Mouse (Mus musculus): ENCODE data around the gene Erlin1.
A peak's percentile ranks its signal among the peaks of the same experiment; 100 is the strongest.

Erlin1 gene

DNA sequence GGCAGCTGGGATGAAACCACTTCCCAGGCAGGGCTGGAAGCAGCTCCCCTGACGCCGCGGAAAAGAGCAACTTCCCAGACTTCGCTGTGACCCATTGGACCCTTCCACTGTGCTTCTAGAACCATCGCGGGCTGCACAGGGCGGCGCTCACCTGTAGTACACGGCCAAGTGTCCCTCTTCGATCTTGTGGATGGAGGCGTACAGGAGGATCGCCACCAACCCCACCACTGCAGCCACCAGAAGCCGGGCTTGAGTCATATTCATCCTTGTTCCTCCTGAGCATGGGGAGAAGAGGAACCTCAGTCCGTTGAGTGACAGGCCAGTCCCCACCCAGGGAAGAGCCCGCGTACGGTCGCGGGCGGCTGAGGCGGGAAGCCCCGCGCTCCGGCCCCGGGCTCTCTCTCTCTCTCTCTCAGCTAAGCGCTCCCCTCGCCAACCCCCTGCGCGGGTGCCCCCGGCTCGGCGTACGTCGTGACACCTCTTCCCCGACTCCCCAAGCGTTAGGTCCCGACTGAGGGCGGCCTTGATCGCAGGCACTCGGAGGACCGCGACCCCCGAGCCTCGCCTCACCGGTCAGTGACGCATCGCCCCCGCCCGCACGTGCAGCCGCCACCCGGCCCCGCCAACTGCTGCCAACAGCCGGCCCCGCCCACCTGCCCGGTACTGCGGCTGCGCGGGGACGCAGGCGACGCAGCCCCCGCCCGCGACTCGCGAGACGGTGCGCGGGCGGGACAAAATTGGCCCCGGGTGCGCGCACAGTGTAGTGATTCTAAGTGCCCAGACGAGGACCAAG is at the start of gene Erlin1:
Gene Erlin1, minus strand, starts transcription at position 665 of the 793 bp plus-strand sequence.
- peak; percentile 92 for DNase-seq

DNA sequence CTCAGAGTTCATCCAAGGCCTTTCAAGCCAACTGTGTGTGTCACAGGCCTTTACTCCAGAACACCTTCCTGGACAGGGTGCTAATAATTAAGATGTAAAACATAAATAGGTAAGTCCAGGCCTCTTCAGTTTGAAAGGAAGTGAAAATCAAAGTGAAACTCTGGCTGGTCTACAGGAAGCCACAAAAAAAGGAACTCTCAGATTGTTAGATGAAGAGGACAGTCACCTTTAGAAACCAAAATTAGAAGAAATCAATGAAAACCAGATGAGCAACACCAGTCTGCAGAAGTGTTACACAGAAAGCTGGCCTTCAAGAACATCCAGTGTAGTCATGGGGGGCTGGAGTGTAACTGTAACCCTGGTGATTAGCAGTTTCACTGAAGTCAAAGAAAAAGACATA is 48.2 kb upstream of the Erlin1 start:
- no peak for DNase-seq

DNA sequence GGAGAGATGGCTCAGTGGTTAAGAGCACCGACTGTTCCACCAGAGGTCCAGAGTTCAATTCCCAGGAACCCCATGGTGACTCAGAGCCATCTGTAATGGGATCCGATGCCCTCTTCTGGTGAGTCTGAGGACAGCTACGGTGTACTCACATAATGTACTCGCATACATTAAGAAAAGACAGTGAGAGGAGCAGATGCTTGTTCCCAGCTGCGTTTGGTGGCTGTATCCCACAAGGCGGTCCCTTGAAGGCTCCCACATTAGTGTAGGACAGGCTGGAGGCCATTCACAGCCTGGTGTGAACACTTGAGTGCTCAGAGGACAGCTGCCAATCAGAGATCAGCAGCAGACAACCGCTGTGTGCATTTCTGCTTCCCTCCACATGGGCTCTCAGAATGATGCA is 42.1 kb upstream of the Erlin1 start:
- DNase-seq: no peak

- no peak for DNase-seq
Measured at GRCm38 (mm10) chr19:44110356-44110755, 40.8 kb upstream of the Erlin1 start.

DNA sequence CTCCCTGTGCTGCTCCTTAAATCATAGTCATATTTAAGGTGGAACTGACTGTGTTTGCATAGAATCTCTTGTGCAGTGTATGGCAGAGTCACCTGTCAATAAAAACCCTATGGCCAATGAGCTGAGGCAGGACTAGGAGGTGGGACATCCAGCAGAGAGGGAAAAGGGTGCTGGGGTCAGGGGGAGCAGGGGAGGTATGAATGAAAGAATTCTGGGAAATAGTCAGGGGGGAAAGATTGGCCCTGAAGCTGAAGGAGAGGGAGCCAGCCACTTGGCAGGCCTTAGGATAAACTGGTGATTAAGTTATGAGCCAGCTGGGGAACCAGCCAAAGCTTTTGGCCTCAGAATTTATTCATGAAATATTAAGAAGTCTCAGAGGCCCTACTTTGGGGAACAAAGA is 39.4 kb upstream of the Erlin1 start:
- no peak for DNase-seq

- DNase-seq: no peak
Measured at GRCm38 (mm10) chr19:44107661-44108521, 38.3 kb upstream of the Erlin1 start.

DNA sequence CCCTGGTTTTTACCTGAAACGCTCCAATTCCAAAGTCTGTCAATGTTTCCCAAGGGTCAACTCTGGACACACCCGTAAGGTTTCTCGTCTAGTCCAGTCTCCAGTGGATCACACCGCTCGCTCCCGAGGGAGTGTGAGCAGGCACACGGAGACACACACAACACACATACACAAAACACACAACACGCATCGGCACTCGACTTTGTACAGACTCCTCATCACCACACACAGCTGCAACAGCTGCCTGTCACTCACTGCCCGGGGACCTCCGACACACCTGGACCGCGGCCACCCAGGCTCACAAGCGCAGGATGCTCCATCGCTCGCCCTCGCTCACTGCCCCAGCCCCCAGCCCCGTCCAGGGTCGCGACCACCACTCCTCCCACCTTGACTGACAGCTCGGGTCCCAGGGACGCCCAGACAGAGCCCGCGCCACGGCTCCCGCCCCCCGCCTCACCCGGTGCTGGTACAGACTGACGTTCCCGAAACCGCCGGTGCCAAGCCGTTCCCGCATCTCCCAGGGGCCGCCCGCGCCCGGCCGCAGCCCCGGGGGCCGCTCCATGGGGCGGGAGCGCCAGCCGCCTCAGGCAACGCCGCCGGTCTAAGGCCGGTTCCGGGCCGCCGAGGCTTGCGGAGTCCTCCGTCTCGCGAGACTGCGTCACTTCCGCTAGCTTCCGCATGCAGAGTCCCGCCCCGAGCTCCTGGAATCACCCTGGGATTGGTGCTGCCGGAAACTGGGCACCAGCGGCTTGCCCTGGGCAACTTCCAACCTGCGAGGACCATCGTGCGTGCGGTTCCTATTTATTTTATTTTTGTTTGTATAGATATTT is 37.5 kb upstream of the Erlin1 start, which contains the start of gene Chuk:
Gene Chuk, minus strand, starts transcription at position 650 of the 830 bp plus-strand sequence.
- DNase-seq: peak; percentile 97

GRCm38 (mm10) chr19:44104393-44104792 is 34.8 kb upstream of the Erlin1 start:
- DNase-seq: no peak

DNA sequence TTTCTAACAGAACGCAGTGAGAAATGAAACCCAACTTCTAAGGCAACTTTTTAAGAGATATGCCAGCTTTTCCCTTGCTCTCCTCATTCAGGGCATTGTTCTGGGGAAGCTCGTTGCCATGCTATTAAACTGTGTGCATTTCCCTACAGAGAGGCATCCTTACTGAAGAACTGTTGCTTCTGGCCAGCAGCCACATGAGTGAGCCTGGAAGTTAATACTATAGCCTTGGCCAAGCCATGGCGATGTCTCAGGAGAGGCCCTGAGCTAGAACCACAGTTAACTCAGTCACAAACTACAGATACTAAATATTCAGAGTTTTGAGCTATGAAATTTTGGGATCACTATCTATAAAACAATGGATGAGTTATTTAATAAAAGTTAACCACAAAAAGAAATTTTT is 33.4 kb upstream of the Erlin1 start:
- no peak for DNase-seq

DNA sequence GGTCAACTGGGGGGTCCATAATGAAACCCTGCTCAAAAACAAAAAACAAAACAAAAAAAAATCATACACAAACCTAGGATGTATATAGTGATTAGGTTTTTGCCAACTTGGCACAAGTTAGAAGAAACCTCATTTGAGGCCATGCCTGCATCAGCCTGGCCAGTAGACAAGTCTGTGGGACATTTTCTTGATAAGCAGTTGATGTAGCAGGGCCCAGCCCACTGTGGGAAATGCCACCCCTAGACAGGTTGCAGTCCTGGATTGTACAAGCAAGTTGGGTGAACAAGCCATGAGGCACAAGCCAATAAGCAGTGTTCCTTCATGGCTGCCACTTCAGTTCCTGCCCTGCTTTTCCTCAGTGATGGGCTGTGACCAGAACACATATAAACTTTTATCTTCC is 31.3 kb upstream of the Erlin1 start:
- DNase-seq: no peak

- no peak for DNase-seq
Measured at GRCm38 (mm10) chr19:44086278-44086677, 16.7 kb upstream of the Erlin1 start.

DNA sequence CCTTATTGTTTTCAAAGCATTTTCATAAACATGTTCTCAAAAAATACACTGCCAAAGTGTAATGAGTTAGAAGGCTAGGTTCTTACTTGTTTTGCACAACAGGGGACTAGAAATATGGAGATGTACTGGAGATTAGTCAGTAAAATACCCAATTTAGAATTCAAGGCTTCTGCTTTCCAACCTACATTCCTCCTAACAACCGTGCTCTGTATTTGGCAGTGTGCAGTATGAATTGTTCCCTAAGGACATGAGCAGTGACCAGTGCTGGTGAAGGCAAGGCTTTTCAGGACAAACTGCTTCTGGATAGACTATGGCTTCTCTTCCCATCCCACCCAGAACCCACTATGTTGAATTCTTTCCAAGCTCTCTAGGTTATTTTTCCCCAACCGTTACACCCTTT is 11.3 kb upstream of the Erlin1 start:
- DNase-seq: no peak

DNA sequence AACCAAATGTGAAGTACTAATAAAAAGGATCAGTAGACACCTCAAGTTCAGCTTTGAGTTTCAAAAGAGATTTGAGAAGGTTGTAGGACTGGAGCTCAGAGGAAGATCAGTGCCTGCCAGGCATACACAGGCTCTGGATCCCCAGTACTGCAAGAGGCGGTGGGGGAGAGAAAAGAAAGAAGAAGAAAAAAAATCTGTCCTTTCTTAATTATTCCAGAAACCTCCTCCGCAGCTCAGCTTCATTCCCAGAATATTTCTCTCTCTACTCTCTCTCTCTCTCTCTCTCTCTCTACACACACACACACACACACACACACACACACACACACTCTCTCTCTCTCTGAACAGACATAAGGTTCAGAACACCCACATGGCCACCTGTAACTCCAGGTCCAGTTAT is 10.4 kb upstream of the Erlin1 start:
- no peak for DNase-seq

DNA sequence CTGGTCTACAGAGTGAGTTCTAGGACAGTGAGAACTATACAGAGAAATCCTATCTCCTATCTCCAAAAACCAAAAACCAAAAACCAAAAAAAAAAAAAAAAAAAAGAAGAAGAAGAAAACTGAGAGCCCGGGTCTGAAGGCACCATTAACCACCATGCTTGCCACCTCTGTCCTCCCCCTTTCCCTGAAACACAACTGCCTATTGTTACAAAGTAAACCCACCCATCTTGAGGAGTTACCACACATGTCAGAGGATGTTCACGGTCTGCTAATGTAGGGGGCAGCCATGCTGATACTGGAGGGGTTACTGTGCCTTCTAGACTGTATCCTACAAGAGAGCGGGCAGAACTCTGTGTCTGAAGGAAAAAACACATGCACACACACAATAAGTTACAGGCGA is 7.4 kb upstream of the Erlin1 start:
- no peak for DNase-seq

GRCm38 (mm10) chr19:44076457-44076856 is 6.9 kb upstream of the Erlin1 start:
- no peak for DNase-seq

DNA sequence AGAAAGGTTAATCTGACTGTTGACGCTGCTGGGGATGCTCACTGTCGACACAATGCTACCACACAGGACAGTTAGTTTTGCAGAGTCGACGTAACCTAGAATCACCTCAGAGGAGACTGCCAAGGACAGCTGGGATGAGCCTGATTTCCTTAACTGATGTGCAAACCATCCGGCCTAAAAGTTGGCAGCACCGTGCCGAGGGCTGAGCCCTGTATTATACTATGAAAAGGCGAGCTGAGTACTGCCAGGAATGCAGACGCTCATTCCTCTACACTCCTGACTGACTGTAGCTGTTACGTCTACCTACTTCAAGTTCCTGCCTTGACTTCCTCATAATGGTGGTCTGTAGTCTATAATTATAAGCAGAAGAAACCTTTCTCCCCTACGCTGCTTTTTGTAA is 5.4 kb upstream of the Erlin1 start:
- DNase-seq: no peak

DNA sequence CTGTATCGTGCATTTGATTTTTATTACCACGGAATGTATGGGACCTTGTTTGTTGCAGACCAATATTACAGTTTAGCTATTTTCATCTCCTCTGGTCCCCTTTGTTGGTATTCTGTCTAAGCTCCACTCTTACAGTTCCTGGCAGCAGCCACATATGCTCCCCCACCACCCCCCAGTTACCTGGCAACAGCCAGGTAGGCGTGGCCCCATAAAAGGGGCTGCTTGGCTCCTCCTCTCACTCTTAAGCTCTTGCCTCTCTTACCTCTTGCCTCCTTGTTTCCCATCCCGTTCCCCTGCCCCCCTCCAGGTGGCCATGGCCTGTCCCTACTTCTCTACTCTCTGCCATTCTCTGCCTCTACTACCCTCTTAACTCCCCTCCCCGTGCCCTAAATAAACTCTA is 1.6 kb upstream of the Erlin1 start:
- DNase-seq: peak; percentile 9

- DNase-seq: no peak
Measured at GRCm38 (mm10) chr19:44069914-44070232, 288 bp upstream of the Erlin1 start.

DNA sequence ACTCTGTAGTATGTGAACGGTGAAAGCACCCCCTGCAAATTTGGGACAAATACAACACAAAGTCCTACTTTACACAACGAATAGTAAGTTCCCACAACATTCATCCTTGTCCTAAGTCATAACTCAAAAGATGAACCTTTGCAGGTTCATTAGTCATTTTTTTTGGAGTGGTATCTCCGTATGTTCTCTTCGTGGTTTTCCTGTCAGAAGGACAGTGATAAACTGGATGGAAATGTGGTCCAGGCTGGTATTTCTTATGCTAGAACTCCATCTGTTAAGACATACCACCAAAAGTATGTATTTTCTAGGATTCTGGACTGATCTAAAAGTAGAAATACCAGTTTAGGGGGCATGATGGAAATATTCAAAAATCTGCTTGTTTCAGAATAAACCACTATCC is 1.4 kb downstream of the Erlin1 start:
- DNase-seq: no peak

GRCm38 (mm10) chr19:44067323-44068049 is 2.1 kb downstream of the Erlin1 start:
- no peak for DNase-seq

- no peak for DNase-seq
Measured at GRCm38 (mm10) chr19:44064734-44065133, 4.9 kb downstream of the Erlin1 start.

- no peak for DNase-seq
Measured at GRCm38 (mm10) chr19:44063773-44064172, 5.8 kb downstream of the Erlin1 start.

DNA sequence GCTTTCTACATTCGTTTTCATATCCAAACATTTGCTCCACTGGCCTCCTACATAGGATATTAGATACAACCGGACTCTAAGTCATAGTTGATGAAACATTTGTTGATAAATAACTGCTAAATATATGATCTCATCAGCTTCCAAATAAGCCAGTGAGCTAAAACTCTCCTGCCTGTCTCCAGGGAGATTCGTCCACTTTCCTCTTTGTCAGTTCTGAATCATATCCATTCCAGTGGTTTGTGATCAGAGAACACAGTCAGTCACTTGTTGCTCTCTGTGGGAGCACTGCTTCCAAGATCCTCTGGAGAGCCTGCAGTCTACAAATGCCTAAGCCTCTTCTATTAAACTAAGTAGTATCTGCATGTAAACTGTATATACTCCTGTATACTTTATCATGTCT is 9.4 kb downstream of the Erlin1 start:
- DNase-seq: no peak
